Mouse (Mus musculus): ENCODE measurements around the gene Dnajc12.
"Not testable (repeated sequence)": the region's sequence is repeated elsewhere in the genome, so short reads cannot be mapped to it uniquely, and the experiment has no call there.

Gene Dnajc12

DNA sequence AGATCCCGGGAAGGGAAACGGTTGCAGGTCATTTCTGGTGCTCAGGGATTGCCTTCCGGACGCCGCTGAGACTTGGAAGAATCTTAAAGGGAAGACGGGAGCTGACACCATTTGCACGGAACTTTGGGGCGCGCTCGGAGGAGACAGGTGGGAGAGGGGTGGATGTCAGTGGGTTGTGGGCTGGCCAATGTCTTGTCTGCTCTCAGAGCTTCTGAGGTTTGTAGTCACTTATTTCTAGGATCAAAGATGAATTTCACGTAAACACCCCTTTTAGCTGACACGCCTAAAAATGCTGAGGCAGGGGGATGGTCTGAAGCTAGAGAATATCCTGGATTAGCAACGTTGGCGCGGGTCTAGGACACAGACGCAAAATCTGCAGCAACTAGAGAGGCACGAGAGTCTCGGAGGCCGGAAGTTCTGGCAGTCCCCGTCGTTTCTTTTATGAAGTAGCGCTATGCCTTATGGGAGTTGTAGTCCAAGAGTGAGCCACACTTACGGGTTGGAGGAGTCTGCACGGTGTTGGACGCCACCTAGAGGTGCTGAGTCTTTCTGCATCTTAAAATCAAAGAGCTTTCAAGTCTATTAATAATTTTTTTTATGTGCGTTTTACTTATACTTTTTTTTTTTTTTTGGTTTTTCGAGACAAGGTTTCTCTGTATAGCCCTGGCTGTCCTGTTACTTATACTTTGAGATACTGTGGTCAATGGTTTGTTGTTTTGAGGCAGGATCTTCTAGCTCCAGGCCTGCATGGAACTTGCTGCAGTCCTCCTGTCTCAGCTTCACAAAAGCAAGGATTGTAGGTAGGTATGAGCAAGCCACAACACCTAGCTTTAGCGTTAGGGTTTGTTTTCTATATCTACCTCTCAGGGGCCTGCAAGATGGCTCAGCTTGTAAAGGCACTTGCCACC lies at the start of gene Dnajc12:
Gene Dnajc12, plus strand, starts transcription at position 72 of the 908 bp plus-strand sequence.
- in situ Hi-C loops (cut with MboI; ENCODE audit: unreplicated experiment in 2 of 2), result loop anchor here (5.0 to 10.0 kb wide), 4 partner anchors 230 to 798 kb away; partner anchors contain the start of gene Rufy2 (in 1 of the 2)

GRCm38 (mm10) chr10:63336901-63337300 lies 45.3 kb upstream of the Dnajc12 start:
- in situ Hi-C loops (cut with MboI; ENCODE audit: unreplicated experiment in 2 of 2), result no loop called here

GRCm38 (mm10) chr10:63337326-63337725 lies 44.9 kb upstream of the Dnajc12 start:
- in situ Hi-C loops (cut with MboI; ENCODE audit: unreplicated experiment in 2 of 2), result no loop called here

DNA sequence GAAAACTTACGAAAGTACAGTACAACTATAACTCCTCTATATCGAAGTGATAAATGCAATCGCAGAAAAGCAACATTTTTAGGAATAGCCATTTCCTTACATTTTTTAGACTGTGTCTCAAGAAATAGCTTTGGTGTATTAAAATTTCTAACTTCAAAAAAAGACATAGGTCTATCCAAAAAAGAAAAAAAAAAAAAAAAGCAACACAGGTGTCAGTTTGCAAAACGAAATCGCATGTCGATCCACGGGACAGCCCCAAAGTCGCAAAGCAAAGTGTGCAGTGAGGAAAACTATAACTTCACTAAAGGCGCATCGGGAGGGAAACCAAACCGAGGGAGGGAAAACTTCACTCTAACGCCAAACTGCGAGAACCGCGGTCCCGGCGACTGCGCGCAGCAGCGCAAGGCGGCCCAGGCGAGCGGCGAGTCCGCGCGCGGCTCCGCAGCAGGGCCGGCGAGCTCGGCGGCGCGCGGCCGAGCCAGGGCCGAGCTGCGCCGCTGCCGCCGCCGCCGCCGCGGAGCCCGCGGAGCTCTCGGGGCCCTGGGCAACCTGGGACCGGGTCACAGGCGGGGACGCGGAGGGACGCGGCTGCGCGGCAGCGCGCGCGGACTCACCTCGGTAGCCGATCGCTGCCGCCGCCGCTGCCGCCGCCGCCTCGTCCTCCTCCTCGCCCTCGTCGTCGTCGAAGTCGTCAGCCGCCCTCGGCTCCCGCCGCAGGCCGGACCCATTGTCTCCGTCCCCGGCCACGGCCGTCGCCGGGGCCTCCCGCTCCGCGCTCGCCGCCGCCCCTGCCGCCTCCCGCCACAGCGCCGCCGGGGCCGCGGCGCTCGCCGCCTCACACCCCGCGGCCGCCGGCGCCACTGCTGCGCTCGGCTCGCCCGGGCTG lies 44.0 kb upstream of the Dnajc12 start:
- in situ Hi-C loops (cut with MboI; ENCODE audit: unreplicated experiment in 2 of 2), result no loop called here

DNA sequence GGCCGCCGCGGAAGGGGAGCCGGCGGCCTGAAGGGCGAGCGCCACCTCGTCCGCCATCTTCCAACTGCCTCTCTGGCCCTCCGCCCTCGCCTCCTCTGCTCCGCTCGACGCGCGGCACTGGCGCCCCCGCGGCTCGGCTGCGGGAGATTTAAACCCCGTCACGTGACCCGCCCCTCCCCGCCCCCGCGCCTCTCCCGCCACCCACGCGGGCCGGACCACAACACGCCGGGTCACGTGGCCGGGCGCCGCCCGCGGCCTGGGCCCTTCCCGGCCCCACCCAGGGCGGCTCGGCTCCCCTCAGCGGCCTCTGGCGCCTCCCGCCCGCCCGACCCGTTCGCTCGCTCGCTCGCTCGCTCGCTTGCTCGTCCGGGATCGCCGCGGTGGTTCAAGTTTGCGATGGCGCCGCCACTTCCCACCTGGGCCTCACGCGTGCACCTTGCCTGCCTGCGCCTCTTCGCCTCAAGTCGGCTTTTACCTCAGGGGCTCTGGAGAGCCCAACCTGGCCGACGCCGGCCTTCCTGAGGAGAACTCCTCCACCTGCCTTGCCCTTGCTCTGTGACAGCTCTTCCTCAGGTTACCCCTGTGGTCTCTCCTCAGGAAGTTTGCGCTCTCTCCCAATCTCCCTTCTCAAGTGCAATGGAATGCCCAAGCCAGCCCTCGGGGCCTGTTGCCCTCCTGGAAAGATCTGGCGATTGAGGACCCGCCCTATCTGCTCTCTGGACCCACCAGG lies 43.2 kb upstream of the Dnajc12 start:
- in situ Hi-C loops (cut with MboI; ENCODE audit: unreplicated experiment in 2 of 2), result no loop called here

DNA sequence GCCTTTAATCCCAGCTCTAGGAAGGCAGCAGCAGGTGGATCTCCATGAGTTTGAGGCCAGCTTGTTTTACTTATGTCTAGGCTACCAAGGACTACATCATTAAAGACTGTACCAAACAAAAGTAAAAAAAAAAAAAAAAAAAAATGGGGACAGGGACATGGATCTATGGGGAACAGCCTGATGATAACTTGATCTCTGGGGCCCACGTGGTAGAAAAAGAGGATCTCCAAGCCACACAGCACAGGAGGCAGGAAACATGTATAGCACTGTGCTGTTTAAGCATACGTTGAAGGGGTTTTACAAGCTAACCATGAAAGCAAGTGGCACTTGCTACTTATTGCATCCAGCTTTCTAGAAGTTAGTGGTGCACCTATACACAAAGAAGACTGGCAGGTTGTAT lies 40.9 kb upstream of the Dnajc12 start:
- in situ Hi-C loops (cut with MboI; ENCODE audit: unreplicated experiment in 2 of 2), result no loop called here

- in situ Hi-C loops (cut with MboI; ENCODE audit: unreplicated experiment in 2 of 2), result no loop called here
Observed at GRCm38 (mm10) chr10:63344751-63345150, 37.5 kb upstream of the Dnajc12 start.

DNA sequence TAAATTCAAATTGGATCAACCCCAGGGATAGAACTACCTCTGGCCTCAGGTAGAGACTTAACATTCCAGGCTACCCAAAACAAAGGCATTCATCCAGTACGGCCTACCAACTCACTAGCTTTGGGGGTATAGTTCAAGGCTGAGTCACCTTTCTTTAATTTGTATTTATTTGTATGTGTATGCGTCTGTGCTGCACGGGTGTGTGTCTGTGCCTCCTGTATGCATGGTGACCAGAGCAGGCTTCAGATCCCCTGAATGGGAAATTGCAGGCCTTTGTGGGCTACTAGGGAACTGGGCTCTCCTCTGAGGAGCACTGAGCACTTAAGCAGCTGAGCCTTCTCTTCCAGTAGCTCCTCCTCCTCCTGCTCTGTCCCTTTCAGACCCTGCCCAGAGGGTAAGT lies 34.0 kb upstream of the Dnajc12 start:
- in situ Hi-C loops (cut with MboI; ENCODE audit: unreplicated experiment in 2 of 2), result no loop called here

DNA sequence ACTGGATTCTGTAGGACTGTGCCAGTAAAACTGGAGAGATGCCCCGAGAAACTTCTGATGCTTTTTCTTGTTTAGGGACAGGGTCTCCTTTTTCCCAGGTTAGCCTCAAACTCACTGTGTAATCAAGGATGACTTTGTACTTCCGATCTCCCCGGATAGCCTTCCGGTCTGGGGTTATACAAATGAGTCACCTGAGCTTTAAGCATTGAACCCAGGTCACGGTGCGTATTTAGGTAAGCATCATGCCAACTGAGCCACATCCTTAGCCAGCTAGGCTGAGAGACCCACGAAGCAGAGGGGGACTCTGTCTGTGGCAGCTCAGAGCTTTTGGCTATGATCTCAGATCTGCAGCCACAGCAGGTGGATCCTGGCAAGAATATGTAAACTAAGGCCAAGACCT lies 31.6 kb upstream of the Dnajc12 start:
- in situ Hi-C loops (cut with MboI; ENCODE audit: unreplicated experiment in 2 of 2), result no loop called here

GRCm38 (mm10) chr10:63351099-63351498 lies 31.1 kb upstream of the Dnajc12 start:
- in situ Hi-C loops (cut with MboI; ENCODE audit: unreplicated experiment in 2 of 2), result not testable (repeated sequence)

GRCm38 (mm10) chr10:63352111-63352510 lies 30.1 kb upstream of the Dnajc12 start:
- in situ Hi-C loops (cut with MboI; ENCODE audit: unreplicated experiment in 2 of 2), result no loop called here

GRCm38 (mm10) chr10:63360502-63360901 lies 21.7 kb upstream of the Dnajc12 start:
- in situ Hi-C loops (cut with MboI; ENCODE audit: unreplicated experiment in 2 of 2), result no loop called here

DNA sequence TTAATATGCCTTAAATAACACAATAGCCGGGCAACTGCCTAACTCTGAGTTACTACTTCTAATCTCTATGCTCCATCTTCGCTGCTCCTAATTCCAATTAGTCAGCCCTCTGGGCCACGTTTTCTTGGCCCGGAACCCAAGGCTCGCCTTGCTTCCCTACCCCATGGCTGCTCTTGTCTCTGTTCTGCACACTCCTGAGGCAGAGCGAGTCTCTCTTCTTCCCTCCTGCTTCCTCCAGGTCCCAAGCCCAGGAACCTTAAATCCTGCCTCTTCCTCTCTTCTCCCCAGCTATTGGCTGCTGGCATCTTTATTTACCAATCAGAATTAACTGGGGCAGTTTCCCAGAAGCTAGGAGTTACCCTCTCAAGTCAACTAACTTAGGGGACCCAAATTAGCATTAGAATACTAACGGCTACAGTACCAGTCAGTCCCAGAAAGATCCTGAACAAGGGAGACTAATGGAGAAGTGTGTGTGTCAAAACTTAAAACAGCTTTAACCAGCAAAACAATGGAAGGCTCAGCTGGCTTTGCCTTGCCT lies 16.3 kb upstream of the Dnajc12 start:
- in situ Hi-C loops (cut with MboI; ENCODE audit: unreplicated experiment in 2 of 2), result no loop called here

DNA sequence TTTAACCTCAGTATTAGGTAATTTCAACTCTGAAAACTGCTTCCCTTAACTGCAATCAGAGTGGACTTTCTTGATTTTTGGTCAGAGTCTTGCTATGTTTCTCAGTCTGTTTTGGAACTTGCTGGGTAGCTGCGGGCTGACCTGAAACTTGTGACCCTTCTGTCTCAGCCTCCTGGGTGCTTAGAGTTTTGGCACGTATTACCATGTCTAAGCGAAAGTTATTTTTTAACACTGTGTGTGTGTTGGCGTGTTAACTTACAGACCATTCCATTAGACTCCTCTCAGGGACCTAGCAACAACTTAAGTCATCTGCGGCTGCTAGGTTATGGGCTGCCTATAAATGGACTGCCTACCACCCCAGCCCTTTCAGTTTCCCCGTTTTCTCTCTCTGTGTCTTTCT lies 14.9 kb upstream of the Dnajc12 start:
- in situ Hi-C loops (cut with MboI; ENCODE audit: unreplicated experiment in 2 of 2), result no loop called here

DNA sequence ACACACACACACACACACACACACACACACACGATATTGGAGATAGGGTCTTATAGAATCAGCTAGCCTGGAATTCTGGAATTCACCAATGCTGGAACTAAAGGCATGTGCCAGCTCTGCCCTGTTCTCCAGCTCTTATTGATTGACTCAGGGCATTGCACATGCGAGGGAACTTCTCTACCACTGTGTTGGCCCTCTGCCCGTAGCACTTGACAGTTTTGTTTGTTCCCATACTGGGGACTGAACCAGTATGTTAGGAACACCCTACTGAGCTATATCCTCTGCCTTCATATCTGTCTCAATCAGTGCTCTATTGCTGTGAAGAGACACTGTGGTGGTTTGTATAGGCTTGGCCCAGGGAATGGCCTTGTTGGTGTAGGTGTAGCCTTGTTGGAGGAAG lies 14.2 kb upstream of the Dnajc12 start:
- in situ Hi-C loops (cut with MboI; ENCODE audit: unreplicated experiment in 2 of 2), result no loop called here

DNA sequence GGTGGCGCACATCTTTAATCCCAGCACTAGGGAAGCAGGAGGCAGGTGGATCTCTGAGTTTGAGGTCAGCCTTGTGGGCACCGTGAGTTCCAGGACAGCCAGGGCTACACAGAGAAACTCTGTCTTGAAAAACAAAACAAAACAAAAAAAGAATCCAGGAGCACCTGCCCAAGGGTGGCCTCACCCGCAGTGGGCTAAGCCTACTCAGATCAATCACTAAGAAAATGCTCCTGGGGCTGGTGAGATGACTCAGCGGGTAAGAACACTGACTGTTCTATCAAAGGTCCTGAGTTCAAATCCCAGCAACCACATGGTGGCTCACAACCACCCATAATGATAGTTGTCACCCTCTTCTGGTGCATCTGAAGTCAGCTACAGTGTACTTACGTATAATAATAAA lies 5.9 kb upstream of the Dnajc12 start:
- in situ Hi-C loops (cut with MboI; ENCODE audit: unreplicated experiment in 2 of 2), result loop anchor here (5.0 to 10.0 kb wide), 2 partner anchors 59 to 62 kb away; no protein-coding TSS in a partner anchor

GRCm38 (mm10) chr10:63377468-63377867 lies 4.8 kb upstream of the Dnajc12 start:
- in situ Hi-C loops (cut with MboI; ENCODE audit: unreplicated experiment in 2 of 2), result loop anchor here (5.0 to 10.0 kb wide), 2 partner anchors 60 to 63 kb away; no protein-coding TSS in a partner anchor

GRCm38 (mm10) chr10:63378948-63379680 lies 3.1 kb upstream of the Dnajc12 start:
- in situ Hi-C loops (cut with MboI; ENCODE audit: unreplicated experiment in 2 of 2), result loop anchor here (5.0 to 10.0 kb wide), 2 partner anchors 62 to 64 kb away; no protein-coding TSS in a partner anchor

DNA sequence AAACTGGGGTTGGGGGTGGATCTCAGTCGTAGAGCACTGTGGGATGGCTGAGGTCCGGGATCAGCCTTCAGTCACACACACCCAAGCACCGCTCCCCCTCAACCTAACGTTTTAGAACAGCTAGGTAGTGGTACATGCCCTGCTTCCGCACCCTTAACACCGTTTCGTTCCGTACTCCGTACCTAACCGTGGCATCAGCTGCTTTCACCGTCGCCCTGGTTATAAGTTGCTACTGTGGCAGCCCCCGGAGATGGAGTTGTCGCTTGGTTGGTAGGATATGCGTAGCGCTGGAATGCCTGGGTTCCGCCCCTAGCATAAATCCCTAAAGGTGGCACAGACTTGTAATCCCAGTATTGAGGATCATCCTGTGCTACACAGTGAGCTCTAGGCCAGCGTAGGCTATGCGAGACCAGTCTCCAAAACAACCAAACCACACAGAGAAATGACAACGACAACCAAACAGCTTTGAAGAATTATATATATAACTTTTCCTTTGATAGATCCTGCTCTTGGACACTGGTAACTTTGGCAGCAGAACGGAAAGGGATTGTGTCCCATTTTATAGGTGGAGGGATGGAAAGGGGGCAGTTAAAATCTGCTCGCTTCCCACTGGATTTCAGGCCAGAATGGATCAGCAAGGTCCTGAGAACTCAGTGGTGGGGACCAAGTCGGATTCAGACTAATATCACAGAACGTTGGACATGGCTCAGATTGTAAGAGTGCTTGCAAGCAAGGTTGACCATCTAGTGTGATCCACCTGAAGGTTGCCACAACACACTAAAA lies 554 bp upstream of the Dnajc12 start, which contains the start of gene Sirt1:
Gene Sirt1, minus strand, starts transcription at position 207 of the 783 bp plus-strand sequence.
- in situ Hi-C loops (cut with MboI; ENCODE audit: unreplicated experiment in 2 of 2), result loop anchor here (5.0 to 10.0 kb wide), 4 partner anchors 229 to 797 kb away; partner anchors contain the start of gene Rufy2 (in 1 of the 2)
